15 mouse cellular contexts compared by ENCODE assay signal in genomic region chr9:65672996-65673395, GRCm38 (mm10). TPM values are rescaled to one million over a fixed set of nuclear protein-coding genes. Genes with fewer than 3 reads are reported as not detected.
DNase-seq lines count a peak whose midpoint lies in the region; ATAC-seq and TF ChIP-seq lines count a peak whose summit lies in the region.
"Had no signal": no experiment of that assay in that cellular context is flagged by ENCODE, and none has a peak within 500 bp of the region (broad histone marks: within the 10 kb centered on the region; RNA-seq: fewer than 3 reads in every experiment).

No protein-coding gene starts in this region.

- WGBS in liver, postnatal 0 days (ENCODE audit: insufficient replicate concordance), result 67% methylated on average over 11 of the region's 11 CpGs
- 68% methylated on average over 11 of the region's 11 CpGs for WGBS in liver, embryonic 11.5 days
- 58% methylated on average over 11 of the region's 11 CpGs for WGBS in embryonic facial prominence, embryonic 11.5 days
- 32% methylated on average over 11 of the region's 11 CpGs for WGBS in kidney, adult 2 months
- WGBS in small intestine, adult 2 months, result 80% methylated on average over 11 of the region's 11 CpGs
- WGBS in midbrain, embryonic 13.5 days, result 84% methylated on average over 11 of the region's 11 CpGs

- H3K4me1 ChIP-seq in liver, postnatal 0 days (ENCODE audit: insufficient read depth), result peaks cover 31% of the 10 kb centered on the region
- peaks cover 19% of the 10 kb centered on the region for H3K4me1 ChIP-seq in liver, embryonic 11.5 days (replicated peaks; ENCODE audit: control insufficient read depth, insufficient read depth, low read length)
- no peaks in the 10 kb centered on the region; the same call in 1 of the 2 replicates for H3K4me1 ChIP-seq in embryonic facial prominence, embryonic 11.5 days (ENCODE audit: control insufficient read depth, insufficient read depth, low read length)
- H3K4me1 ChIP-seq in kidney, adult 2 months (ENCODE audit: control insufficient read depth, insufficient read depth, low read length), result peaks cover 18% of the 10 kb centered on the region; the same call in 1 of the 2 replicates
- peaks cover 10% of the 10 kb centered on the region; the same call in 1 of the 2 replicates for H3K4me1 ChIP-seq in small intestine, adult 2 months (ENCODE audit: control insufficient read depth, insufficient read depth, insufficient read length, low read length)
- H3K4me1 ChIP-seq in midbrain, embryonic 13.5 days (replicated peaks), result peaks cover 18% of the 10 kb centered on the region

- H3K27ac ChIP-seq in liver, postnatal 0 days (ENCODE audit: low read depth), result 0 out of 2 replicates have a peak overlapping the region, but pooled peaks have one; percentile 18
- H3K27ac ChIP-seq in liver, embryonic 11.5 days (ENCODE audit: low read depth, low read length), result no peak overlapping the region
- H3K27ac ChIP-seq in embryonic facial prominence, embryonic 11.5 days (replicated peaks; ENCODE audit: low read depth, low read length), result peak overlapping the region; percentile 8; the same call in 1 of the 2 replicates
- H3K27ac ChIP-seq in kidney, adult 2 months (ENCODE audit: insufficient read depth, low read depth, low read length), result peak overlapping the region; percentile 62
- H3K27ac ChIP-seq in small intestine, adult 2 months (ENCODE audit: insufficient read depth, low read depth, low read length), result peak overlapping the region; percentile 54; the same call in 1 of the 2 replicates
- no peak overlapping the region for H3K27ac ChIP-seq in midbrain, embryonic 13.5 days
- H3K27ac ChIP-seq: forebrain, embryonic 13.5 days; neural tube, embryonic 13.5 days had no signal

- H3K4me2 ChIP-seq in liver, postnatal 0 days (ENCODE audit: low read depth, low read length), result no peak overlapping the region
- H3K4me2 ChIP-seq in liver, embryonic 11.5 days, result no peak overlapping the region; the same call in 1 of the 2 replicates
- no peak overlapping the region for H3K4me2 ChIP-seq in embryonic facial prominence, embryonic 11.5 days (ENCODE audit: low read depth, low read length)
- H3K4me2 ChIP-seq in midbrain, embryonic 13.5 days (replicated peaks), result no peak overlapping the region
- H3K4me2 ChIP-seq: forebrain, embryonic 13.5 days; neural tube, embryonic 13.5 days had no signal

- no peak for TF ChIP-seq EP300 in liver, postnatal 0 days (IDR thresholded peaks at IDR 0.05; ENCODE audit: low read depth)

- TF ChIP-seq POLR2A in kidney, adult 2 months (IDR thresholded peaks at IDR 0.05; ENCODE audit: low read depth, low read length), result no peak
- no peak for TF ChIP-seq POLR2A in small intestine, adult 2 months (IDR thresholded peaks at IDR 0.05; ENCODE audit: low read depth, low read length)

- H3K36me3 ChIP-seq in liver, postnatal 0 days (replicated peaks; ENCODE audit: insufficient read depth, low read length), result no peaks in the 10 kb centered on the region
- H3K36me3 ChIP-seq in liver, embryonic 11.5 days (ENCODE audit: control insufficient read depth, insufficient read depth, low read length), result no peaks in the 10 kb centered on the region
- no peaks in the 10 kb centered on the region for H3K36me3 ChIP-seq in embryonic facial prominence, embryonic 11.5 days (replicated peaks; ENCODE audit: control insufficient read depth, insufficient read depth, low read depth, low read length)
- H3K36me3 ChIP-seq in kidney, adult 2 months (ENCODE audit: control insufficient read depth, insufficient read depth, low read length), result no peaks in the 10 kb centered on the region
- H3K36me3 ChIP-seq in small intestine, adult 2 months (ENCODE audit: control insufficient read depth, insufficient read depth, low read length), result no peaks in the 10 kb centered on the region
- H3K36me3 ChIP-seq in midbrain, embryonic 13.5 days, result no peaks in the 10 kb centered on the region
- H3K36me3 ChIP-seq: G1E; neural tube, embryonic 13.5 days had no signal

- H3K9ac ChIP-seq in liver, postnatal 0 days (replicated peaks), result no peak overlapping the region
- H3K9ac ChIP-seq in liver, embryonic 11.5 days (ENCODE audit: low read depth, low read length), result no peak overlapping the region
- no peak overlapping the region for H3K9ac ChIP-seq in embryonic facial prominence, embryonic 11.5 days (replicated peaks; ENCODE audit: low read length)
- H3K9ac ChIP-seq in midbrain, embryonic 13.5 days (replicated peaks), result no peak overlapping the region
- H3K9ac ChIP-seq: forebrain, embryonic 13.5 days; neural tube, embryonic 13.5 days had no signal

- DNase-seq in liver, postnatal 0 days, result no peak
- DNase-seq in liver, embryonic 11.5 days (ENCODE audit: low spot score), result no peak
- DNase-seq in embryonic facial prominence, embryonic 11.5 days (ENCODE audit: low spot score), result no peak
- peak; percentile 75 for DNase-seq in kidney, adult 2 months
- no peak for DNase-seq in gastrocnemius, postnatal 4 days (ENCODE audit: low spot score in 2 of 2)
- DNase-seq in cerebellum, adult 8-10 months, result no peak
- DNase-seq: adrenal gland, postnatal 14 days; cerebellum, adult 9-10 months; right cerebral cortex, postnatal 4 days had no signal

- ATAC-seq in liver, postnatal 0 days, result no peak
- no peak for ATAC-seq in liver, embryonic 11.5 days (replicated peaks; ENCODE audit: low FRiP score)
- no peak for ATAC-seq in embryonic facial prominence, embryonic 11.5 days (replicated peaks; ENCODE audit: insufficient number of reproducible peaks, low FRiP score, low TSS enrichment, low read depth)
- ATAC-seq in midbrain, embryonic 13.5 days, result no peak
- ATAC-seq: forebrain, embryonic 13.5 days had no signal

- H3K27me3 ChIP-seq in liver, postnatal 0 days (ENCODE audit: insufficient read depth, low read length), result no peaks in the 10 kb centered on the region
- no peaks in the 10 kb centered on the region for H3K27me3 ChIP-seq in liver, embryonic 11.5 days (replicated peaks; ENCODE audit: control insufficient read depth, insufficient read depth, low read length)
- H3K27me3 ChIP-seq in embryonic facial prominence, embryonic 11.5 days (ENCODE audit: control insufficient read depth, insufficient read depth, low read length), result no peaks in the 10 kb centered on the region
- no peaks in the 10 kb centered on the region for H3K27me3 ChIP-seq in kidney, adult 2 months (replicated peaks; ENCODE audit: control insufficient read depth, insufficient read depth, low read length)
- no peaks in the 10 kb centered on the region for H3K27me3 ChIP-seq in small intestine, adult 2 months (ENCODE audit: control insufficient read depth, insufficient read depth, low read length)
- H3K27me3 ChIP-seq in midbrain, embryonic 13.5 days, result no peaks in the 10 kb centered on the region
- H3K27me3 ChIP-seq: forebrain, embryonic 13.5 days; megakaryocyte, embryonic 14.5 days; neural tube, embryonic 13.5 days had no signal

- no peak overlapping the region for H3K4me3 ChIP-seq in liver, postnatal 0 days (ENCODE audit: low read depth, low read length)
- no peak overlapping the region for H3K4me3 ChIP-seq in liver, embryonic 11.5 days (ENCODE audit: low read depth, low read length)
- H3K4me3 ChIP-seq in embryonic facial prominence, embryonic 11.5 days (ENCODE audit: low read depth, low read length), result no peak overlapping the region
- H3K4me3 ChIP-seq in kidney, adult 2 months (ENCODE audit: insufficient read depth, low read depth, low read length), result no peak overlapping the region
- H3K4me3 ChIP-seq in small intestine, adult 2 months (ENCODE audit: low read depth, low read length), result no peak overlapping the region
- H3K4me3 ChIP-seq in midbrain, embryonic 13.5 days (replicated peaks), result no peak overlapping the region
- H3K4me3 ChIP-seq: forebrain, embryonic 13.5 days; megakaryocyte, embryonic 14.5 days; neural tube, embryonic 13.5 days had no signal

- TF ChIP-seq CTCF in liver, postnatal 0 days (IDR thresholded peaks at IDR 0.05; ENCODE audit: low read depth), result no peak
- no peak for TF ChIP-seq CTCF in kidney, adult 2 months (conservative IDR thresholded peaks at IDR 0.05; ENCODE audit: insufficient read depth, insufficient read length, low read depth, low read length)
- TF ChIP-seq CTCF in small intestine, adult 2 months (IDR thresholded peaks at IDR 0.05; ENCODE audit: extremely low read depth, insufficient read length, insufficient replicate concordance, low read depth, low read length), result no peak

- no peaks in the 10 kb centered on the region for H3K9me3 ChIP-seq in liver, postnatal 0 days (ENCODE audit: low read length)
- H3K9me3 ChIP-seq in liver, embryonic 11.5 days (ENCODE audit: control insufficient read depth, low read length), result no peaks in the 10 kb centered on the region
- no peaks in the 10 kb centered on the region for H3K9me3 ChIP-seq in embryonic facial prominence, embryonic 11.5 days (replicated peaks; ENCODE audit: control insufficient read depth, low read length)
- H3K9me3 ChIP-seq in midbrain, embryonic 13.5 days, result no peaks in the 10 kb centered on the region
- H3K9me3 ChIP-seq: forebrain, embryonic 13.5 days; G1E; megakaryocyte, embryonic 14.5 days; neural tube, embryonic 13.5 days had no signal

RNA-seq across cellular contexts. Expression of gene Oaz2, which starts 5.2 kb away (rescaled TPM):
- 50.9 and 52.8 TPM in 2 replicates for polyA plus RNA-seq in liver, postnatal 0 days (2015; fragmentation: Nextera tagmentation; extraction: Ambion mirVana)
- polyA plus RNA-seq in liver, embryonic 11.5 days (2014; fragmentation: Nextera tagmentation; extraction: Ambion mirVana), result 119 and 123 TPM in 2 replicates
- 213 and 232 TPM in 2 replicates for polyA plus RNA-seq in embryonic facial prominence, embryonic 11.5 days (2014; fragmentation: Nextera tagmentation; extraction: Ambion mirVana)
- 139 and 147 TPM in 2 replicates for polyA plus RNA-seq in kidney, adult 2 months (2012; rRNA removed)
- polyA plus RNA-seq in small intestine, adult 2 months (2012; rRNA removed), result 36.0 and 39.7 TPM in 2 replicates
- polyA plus RNA-seq in midbrain, embryonic 13.5 days (2015; fragmentation: Nextera tagmentation; extraction: Ambion mirVana), result 333 and 366 TPM in 2 replicates
- 100 to 1,000 TPM; 232 to 238 TPM for total RNA-seq in gastrocnemius, postnatal 4 days (2021)

RNA-seq across cellular contexts. Expression of gene Rbpms2, which starts 43.5 kb away (rescaled TPM):
- 23.5 and 26.1 TPM in 2 replicates for polyA plus RNA-seq in liver, postnatal 0 days (2015; fragmentation: Nextera tagmentation; extraction: Ambion mirVana)
- polyA plus RNA-seq in liver, embryonic 11.5 days (2014; fragmentation: Nextera tagmentation; extraction: Ambion mirVana), result 34.8 and 36.5 TPM in 2 replicates
- polyA plus RNA-seq in embryonic facial prominence, embryonic 11.5 days (2014; fragmentation: Nextera tagmentation; extraction: Ambion mirVana), result 20.4 and 25.8 TPM in 2 replicates
- 257 and 303 TPM in 2 replicates for polyA plus RNA-seq in kidney, adult 2 months (2012; rRNA removed)
- polyA plus RNA-seq in small intestine, adult 2 months (2012; rRNA removed), result 18.4 and 22.5 TPM in 2 replicates
- polyA plus RNA-seq in midbrain, embryonic 13.5 days (2015; fragmentation: Nextera tagmentation; extraction: Ambion mirVana), result 4.5 and 4.9 TPM in 2 replicates
- total RNA-seq in gastrocnemius, postnatal 4 days (2021), result 1 to 10 TPM; 5.1 to 5.6 TPM

Comparison
In these comparisons a context has a peak if more than half of its experiments do, and no peak if none do; other contexts are left out.
1. H3K27ac ChIP-seq: peak in liver, postnatal 0 days (single experiment), embryonic facial prominence, embryonic 11.5 days (single experiment), kidney, adult 2 months (single experiment) and small intestine, adult 2 months (single experiment); none in liver, embryonic 11.5 days (single experiment) and midbrain, embryonic 13.5 days (single experiment).